Mouse (Mus musculus): ENCODE data around the gene Paqr5.

Gene Paqr5

DNA sequence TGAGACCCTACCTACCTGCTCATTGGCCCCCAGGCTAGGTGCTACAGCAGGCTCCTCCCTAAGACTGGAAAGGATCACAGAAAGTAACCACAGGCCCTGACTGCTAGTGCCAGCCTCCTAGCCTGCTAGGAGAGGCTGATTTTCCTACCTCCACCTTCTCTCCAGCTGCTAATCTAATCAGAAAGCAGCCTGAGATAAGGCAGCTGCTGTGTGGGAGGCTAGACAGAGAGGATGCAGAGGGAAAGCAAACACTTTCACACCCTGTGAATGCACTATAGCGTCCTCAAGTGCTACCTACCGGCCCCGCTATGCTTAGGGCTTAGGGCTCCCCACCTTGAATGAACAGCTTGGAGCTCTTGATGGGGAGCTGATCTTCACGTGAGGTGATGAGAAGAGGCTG lies 19.6 kb downstream of the Paqr5 start:
- DNase-seq: no peak

DNA sequence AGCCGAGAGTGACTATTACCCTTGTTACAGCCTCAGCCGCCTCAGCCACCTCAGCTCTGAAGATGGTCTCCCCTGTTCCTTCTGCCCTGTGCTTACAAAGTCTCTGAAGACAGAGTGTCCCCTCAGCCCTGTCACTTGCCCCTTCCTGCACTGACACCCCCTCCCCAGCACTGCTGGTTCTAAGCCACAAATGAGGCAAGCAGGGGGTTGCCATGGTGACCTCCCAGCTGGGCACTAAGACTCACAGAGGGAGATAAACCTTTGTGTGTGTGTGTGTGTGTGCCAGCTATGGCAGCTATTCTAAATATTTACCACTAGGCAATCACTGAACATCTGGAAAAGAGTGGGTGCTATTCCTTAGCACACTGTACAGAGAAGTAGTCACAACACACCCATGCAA lies 23.0 kb downstream of the Paqr5 start:
- peak; percentile 44 for DNase-seq

DNA sequence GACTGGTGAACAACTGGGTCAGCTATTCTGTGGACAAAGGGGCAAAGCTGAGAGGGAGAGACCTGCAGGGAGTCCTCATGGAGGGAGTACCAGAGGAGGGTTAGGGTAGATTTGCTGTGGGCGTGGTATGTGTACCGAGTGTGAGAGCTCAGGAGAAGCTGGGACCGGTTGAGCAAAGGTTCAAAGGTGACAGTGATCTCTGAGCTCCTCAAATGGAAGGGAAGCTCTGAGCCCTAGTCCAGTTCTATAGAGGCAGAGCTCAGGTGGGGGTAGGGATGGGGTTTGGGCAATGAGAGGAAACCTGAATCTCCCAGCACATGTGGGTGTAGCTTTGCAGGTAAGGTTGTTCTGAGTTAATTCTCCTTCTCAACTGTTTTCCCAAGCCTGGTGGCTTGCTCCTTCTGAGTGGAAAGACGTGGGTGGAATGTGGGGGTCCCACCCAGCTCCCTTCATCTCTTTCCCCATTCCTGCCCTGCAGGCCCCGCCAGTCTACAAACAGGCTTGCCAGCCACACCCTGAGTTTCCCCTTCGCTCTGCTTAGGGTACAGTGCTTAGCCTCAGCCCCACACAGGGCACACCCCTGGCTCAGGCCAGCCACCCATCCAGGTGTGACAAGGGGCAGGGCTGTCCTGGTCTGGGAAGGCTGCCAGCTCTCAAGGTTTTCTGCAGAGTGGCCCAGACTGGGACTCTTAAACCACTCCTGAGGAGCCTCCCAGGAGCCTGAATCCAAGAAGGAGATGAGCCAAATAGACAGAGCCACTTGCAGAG lies 26.8 kb downstream of the Paqr5 start:
- no peak for DNase-seq

DNA sequence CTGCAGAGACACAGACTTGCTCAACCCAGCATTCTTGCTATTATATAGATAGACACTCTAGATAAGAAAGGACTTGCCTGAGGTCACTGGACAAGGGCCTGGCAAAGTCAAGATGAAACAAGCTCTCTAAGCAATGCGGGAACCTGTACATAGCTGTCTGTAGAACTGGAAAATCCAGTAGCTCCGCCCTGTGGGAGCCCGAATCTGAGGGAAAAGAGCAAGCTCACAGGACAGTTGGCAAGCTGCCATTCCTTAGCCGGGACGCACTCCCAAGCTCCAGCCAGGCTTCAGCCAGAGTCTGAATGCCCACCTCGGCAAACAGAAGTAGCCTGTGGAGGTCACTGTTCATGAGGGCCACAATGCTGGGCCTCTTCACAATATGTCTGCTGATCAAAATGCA lies 28.8 kb downstream of the Paqr5 start:
- DNase-seq: peak; percentile 17

DNA sequence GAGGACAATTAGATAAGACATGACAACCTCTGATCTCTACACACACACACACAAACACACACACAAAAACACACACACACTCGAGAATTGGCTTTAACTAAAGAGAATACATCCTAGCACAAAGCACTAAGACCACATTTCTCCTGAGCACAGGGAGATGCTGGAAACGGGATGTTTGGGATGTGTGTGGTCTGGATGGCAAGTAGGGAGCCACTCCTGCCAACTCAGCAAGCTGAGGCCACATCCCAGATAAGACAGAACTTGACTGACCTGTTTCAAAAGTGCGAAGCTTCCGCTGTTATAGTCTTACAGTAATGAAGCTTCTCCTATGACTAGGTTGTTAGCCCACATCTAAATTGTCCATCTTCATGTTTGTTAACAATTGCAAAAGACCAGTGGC lies 35.5 kb downstream of the Paqr5 start:
- DNase-seq: no peak

DNA sequence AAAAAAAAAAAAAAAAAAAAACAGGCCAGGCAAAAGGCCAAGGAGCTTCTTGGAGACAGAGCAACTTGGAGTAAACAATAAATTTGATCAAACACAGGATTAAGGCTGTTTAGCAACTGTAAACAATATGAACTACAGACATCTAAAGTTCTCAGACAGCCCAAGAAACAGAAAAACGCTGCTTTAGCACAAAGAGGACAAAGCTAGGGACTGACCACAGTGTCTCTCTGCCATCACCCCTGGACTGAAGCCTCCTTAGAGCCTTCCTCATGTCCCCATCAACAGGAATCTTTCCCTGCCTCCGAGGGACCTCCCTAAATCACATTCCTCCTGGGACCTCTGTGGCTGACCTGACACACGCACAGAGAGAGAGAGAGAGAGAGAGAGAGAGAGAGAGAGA lies 35.9 kb downstream of the Paqr5 start:
- no peak for DNase-seq

DNA sequence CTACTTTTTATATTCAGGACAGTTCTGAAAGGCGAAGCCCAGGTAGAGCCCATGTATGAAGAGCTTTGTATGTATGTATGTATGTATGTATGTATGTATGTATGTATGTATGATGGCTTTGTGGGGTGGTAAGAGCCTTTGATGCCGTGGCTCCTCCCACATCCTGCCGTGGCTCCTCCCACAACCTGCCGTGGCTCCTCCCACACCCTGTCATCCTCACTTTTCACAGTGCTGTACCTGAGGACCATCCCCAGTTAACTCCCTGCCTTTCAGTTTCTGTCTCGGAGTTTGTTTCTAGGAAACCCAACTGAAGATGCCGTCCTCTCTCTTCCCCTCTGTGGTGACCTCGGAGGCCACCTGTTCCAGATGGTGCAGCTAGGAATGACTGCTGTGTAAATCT lies 40.6 kb downstream of the Paqr5 start:
- no peak for DNase-seq

DNA sequence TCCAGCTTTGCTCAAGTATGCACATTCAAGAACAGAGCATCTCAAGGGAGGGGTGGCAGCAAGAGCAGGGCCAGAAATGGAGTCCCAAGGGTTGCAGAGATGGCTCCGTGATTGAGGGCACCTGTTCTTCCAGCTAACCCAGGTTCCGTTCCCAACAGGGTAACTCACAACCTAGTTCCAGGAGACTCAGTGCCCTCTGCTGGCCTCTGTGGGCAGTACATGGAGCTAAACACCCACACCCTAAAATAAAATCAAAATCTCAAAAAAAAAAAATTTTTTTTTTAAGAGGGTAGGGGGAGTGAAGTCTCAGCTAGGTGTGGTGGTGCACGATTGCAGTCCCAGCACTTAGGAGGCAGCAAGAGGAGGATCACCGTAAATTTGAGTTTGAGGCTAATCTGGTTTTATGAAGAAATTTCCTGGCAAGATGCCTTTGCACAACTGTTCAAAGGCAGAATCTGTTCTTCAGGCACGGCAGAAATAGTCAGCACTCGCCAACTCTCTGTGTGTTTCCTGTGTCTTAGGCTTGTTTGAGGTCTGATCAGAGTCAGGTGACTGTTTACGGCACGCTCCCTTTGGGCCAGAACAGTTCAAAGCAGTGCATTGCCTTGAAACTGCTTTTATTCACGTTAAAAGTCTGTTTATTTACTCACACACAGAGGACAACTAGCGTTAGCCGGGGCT lies 41.3 kb downstream of the Paqr5 start:
- DNase-seq: peak; percentile 61

DNA sequence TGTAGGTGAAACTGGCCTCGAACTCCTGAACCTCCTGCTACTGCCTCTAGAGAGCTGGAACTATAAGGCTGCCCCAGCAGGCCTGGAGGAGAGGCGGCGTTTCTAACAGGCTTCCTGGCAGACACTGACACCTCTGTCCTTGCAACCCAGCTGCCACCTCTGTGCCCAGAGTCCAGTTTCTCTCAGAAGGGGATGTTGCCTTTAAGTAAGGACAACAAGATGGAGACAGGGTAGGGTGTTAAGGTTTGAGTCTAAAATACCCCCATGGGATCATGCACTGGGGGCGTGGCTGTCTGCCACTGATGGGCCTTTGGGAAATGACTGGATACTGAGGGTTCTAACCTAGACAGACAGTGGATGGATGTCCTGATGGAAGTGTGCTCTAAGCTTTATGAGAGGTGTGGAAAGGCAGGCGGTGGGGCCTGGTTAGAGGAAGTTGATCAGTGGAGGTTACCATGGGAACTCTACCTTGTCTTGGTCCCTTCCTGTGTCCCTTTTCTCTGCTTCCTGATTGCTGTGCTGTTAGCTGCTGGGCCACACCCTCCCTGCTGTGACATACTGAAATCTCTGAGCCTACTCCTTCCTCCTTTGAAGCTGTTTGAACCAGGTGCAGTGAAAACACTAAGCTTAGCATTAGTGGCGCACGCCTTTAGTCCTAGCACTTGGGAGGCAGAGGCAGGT lies 43.6 kb downstream of the Paqr5 start:
- DNase-seq: no peak

DNA sequence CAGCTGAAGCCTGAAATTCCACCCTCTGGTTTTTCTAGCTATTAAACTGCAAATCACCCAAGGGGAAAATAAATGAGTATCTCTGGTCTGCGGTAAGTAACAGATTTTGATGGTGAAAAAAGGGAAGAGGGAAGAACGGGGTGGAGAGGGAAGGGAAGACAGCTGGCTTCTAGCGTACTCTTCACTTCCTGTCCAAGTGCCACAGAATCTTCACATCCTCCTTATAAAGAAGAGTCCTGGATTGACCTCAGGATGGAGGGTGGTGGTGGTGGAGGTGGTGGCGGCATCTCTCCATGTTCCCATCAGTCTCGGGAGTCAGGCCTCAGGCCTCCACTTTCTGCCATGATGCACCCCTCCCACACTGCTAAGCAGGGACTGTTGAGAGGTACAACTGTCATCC lies 44.8 kb downstream of the Paqr5 start:
- no peak for DNase-seq

DNA sequence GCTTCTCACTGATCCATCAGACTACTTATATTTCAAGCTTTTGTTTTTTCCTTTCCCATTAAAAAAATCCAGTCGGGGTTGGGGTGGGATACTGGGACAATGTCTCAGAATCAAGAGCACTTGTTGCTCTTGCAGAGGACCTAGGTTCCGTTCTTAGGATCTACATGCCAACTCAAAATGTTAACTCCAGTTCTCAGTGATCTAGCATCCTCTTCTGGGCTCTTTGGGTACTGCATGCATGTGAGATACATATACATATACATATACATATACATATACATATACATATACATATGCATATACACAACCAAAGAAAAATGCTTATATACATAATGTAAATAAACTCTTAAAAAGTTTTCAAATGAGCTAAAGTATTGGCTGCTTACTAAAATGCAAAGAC lies 46.7 kb downstream of the Paqr5 start:
- DNase-seq: no peak

DNA sequence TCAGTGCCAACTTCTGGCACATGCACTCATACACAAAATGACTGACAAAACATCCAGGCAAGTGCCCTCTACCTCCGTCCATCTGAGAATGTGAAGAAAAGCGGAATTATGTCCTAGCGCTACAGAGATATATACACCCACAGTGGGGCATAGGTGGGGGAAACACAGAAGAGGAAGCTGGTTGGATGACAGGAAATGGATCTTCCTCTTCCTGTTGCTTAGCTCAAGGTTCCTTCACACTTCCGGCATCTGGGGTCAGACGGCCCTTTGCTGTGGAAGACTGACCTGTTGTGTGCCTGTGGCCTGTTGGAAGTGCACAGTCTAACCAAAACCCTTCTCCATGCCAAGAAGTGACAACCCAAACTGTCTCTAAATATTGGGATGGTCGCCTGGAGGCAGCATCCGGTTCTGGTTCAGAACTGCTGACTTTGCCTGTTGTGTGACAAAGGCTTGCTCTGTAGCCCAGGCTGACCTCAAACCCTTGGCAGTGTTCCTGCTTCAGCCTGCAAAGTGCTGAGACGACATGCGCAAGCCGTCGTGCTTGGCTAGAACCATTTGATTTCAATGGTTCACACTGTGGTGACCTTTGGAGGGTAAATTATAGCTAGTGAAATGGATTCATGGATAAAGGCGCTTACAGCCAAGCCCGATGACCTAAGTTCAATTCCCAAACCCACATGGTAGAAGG lies 49.3 kb downstream of the Paqr5 start:
- no peak for DNase-seq

DNA sequence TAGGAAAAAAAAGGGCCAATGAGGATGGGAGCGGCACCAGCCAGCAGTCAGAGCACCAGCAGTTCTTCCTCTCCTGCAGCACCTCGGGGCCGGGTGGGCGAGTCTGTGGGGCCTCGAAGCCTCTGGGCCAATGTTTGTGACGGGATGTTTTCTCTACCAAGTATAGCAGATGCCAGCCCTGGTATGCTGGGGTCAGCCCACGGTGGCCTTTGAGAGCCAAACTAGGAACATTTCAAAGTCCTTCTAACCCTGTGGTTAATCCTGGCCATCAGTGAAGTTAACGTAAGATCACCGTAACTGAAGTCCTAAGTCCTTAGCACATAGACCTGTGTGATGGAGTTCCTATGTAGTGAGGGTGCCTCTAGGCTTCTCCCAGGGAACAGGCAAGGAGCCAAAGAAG lies 54.6 kb downstream of the Paqr5 start:
- no peak for DNase-seq

DNA sequence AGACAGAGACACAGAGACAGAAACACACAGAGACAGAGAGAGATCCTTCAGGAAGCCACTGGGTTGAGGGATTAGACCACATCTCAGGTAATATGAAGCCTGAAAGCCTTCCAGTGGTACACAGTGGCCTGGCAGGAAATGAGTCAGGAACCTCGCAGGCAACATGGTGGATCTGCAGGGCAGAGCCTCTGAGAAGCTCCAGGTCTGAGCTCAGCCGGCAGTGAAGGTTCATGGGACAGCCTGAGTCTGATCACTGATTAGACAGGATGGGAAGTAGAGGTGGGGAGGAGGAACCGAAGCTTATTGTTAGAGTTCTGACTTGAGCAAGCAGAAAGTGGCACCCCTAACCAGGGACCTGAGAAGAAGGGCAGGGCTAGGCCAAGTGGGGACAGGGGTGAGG lies 55.6 kb downstream of the Paqr5 start:
- no peak for DNase-seq

DNA sequence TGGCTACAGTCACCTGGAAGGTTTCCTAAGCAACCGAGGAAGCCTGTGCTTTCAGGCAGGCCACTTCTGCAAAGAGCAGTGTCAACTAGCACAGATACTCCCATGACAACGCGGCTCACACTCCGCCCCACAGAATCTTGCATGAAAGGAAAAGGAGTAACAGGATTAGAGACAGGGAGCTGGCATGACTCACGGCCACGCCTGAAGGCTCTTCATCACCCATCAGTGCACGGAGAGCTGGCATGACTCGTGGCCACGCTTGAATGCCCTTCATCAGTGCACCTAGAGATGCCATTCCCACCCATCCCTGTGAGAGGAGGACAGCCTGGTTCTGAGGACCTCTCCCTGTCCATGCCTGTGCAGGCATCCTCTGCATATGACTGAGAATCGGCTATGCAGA lies 59.3 kb downstream of the Paqr5 start:
- no peak for DNase-seq

DNA sequence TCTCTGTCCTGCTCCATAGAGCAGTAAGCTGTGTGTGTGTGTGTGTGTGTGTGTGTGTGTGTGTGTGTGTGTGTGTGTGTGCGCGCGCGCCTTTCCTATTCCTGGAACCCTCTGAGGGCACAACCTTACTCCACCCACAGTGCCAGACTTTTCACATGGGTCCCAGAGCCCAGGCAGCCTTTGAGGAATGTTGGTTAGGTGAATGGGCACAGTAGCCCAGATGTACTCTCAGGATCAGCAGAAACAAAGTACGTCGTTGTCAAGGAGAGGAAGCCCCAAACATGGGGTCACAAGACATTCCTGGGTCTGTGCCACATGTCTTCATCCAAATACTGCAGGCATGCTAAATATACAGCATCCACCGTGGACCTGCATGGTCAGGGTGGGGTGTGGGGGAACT lies 60.7 kb downstream of the Paqr5 start:
- no peak for DNase-seq

DNA sequence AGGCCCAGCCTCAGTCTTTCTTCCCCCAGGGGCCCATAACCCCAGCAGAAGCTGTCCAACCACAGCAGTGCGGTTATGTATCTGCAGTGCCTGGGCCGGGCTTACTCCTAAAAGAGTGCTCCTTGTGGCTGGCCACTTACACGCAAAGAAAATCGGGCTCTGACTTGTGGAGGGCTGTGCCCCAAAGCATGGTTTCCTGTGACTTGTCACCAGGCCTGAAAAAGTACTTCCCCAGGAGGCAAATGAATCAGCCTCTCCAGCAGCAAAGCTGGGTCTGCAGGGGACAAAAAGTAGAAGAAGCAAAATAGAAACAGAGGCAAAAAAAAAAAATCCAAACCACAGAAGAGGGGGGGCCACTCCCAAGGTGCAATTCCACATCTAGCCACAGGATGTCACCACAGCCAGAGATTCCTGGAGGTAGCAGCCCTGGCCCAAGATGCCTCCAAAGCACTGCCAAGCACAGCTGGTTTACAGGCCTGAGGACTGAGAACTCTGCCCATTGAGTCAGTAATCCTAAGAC lies 61.2 kb downstream of the Paqr5 start:
- DNase-seq: peak; percentile 83

DNA sequence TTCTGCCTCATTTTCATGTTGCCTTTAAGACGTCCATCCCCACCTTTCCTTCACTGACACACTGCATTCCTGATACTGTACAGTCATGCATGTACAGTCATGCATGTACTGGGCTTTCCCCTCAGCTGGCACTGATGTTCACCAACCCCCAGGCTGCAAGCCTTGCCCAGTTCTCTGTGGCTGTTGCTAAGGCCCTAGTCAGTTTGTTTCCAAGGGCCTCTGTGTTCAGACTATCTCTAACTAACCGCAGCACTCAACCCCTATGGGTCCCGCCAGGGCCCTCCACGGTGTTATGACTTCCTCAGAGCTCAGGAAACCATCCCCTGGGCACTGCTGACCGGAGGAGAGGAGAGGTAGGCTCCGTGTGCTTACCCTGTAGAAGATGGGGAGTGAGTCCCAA lies 63.3 kb downstream of the Paqr5 start:
- no peak for DNase-seq

DNA sequence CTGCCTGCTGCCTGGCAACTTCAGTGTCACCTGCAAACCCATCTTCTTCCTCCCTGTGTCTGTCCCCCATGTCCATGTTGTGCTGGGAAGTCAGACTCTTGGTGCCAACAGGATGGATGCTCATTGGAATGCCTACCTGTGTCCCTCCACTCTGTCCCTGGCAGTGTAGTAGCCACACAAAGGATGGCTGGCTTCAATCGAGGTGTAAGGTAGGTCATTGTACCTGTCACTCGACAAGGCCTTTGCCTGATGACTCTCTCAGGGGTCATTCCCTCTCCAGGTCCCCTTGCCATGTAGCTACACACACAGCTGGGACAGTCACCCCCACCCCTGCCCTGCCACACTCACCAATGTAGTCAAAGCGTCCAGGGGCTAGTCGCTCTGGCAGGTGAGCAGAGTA lies 65.5 kb downstream of the Paqr5 start:
- DNase-seq: no peak

DNA sequence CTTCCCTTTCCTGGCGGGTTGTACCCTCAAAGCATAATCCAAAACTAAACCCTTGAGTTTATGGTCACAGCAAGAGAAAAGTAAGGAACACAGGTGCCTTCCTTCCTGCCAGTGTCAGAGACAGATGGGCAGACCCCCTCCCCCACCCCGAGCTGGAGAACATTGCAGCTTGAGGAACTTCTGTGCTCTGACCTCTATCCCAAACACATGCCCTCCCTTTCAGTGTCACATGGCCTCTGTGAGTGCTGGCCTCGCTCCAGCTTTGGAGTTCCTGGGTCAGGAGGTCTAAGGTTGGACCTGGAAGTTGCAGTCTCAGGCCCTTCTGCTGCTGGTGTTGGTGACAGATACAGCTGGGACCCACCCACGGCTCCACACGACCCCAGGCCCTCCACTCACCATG lies 65.9 kb downstream of the Paqr5 start:
- no peak for DNase-seq

DNA sequence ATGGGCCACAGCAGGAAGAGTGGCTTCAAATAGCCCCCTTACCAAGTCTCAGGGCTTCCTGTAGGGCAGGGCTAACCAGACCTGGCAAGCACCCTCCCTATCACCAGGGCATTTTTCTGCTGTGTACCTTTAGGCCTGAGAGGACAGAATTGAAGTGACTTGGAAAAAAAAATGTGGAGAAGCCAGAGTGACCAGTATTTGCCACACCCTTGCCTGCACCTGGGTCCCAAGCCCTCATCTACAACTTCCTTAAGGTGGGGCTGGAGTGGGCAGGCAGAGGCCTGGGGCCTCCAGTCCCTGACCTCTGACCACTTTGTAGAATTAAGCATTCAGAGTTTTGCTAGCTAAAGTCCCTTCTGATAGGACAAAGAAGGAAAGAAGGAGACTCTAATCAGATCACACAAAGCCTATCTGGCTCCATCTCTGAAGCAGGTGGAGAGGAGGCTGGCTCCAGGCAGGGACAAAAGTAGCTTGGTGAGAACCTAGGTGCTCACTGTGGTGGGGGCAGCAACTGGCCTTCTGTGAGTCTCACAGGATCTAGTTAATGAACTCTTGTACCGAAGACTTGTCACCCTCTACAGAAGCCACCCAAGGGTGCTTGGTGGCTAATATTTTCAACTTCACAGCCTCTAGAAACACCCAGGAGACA lies 66.6 kb downstream of the Paqr5 start:
- DNase-seq: no peak

DNA sequence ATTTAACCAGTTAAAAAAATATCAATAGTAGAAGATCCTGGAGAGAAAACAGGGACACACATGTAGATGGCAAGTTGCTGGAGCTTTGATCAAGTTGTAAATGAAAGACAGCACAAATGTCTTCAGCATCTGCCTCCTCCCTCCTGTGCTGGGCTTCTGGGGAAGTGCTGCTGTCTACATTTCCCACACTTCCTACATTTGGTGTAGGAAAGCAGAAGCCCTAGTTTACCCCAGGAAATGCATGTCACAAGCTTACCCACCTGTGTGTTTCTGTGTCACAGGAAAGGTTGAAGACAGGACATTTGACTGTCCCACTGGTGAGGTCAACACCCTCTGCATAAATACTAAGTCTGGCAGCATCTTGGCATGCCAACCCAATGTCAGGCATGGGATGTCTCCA lies 71.9 kb downstream of the Paqr5 start:
- no peak for DNase-seq

DNA sequence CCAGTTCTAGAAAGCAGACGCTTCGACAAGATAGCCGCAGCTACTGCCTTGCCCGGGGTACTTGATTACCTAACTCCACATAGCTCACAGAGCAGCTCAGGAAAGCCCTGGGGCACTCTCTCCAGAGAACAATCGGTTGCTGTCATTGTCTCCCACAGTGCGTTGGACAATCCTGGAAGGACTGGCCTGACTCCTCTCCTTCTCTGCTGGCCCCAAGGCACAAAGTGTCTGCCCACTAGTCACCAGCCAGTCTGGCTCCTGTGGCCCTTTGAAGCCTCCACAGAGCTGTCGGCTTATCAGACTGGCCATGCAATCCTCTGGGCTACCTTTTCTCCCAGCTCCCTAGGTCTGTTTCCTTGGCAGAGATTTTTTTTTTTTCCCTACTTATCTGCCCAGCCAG lies 74.4 kb downstream of the Paqr5 start:
- DNase-seq: no peak

Measured in embryo, embryonic 11 days (tissue).